Mouse (Mus musculus): ENCODE data around the gene Wnt3.

GRCm38 (mm10) chr11:103814808-103815207, 40.9 kb downstream of the Wnt3 start:
- no peak for TF ChIP-seq GATA1 (IDR thresholded peaks at IDR 0.05; ENCODE audit: borderline replicate concordance, low read length)
- TF ChIP-seq FLI1 (IDR thresholded peaks at IDR 0.05; ENCODE audit: low read length), result no peak

Measured in megakaryocyte, embryonic 14.5 days (primary cell).